Mouse (Mus musculus) hindbrain, embryonic 15.5 days (tissue): Measurements from ENCODE around the gene Lsm12. TPM values are rescaled to one million over a fixed set of nuclear protein-coding genes. Genes with fewer than 3 reads are reported as not detected.
A peak's percentile ranks its signal among the peaks of the same experiment; 100 is the strongest.

Experiments
- ATAC-seq: fragments of 200-750 bp; cut with Nextera tagmentation; 2 replicates; pipeline ENCODE4 v1.8.0; 2017; ENCODE audit warnings: low read depth, moderate number of reproducible peaks, moderate TSS enrichment; ENCODE audit not compliant: low FRiP score
- H3K27ac ChIP-seq: fragments of 300-500 bp; sonication (generic); replicated peaks from 2 replicates; pipeline ENCODE4 v1.5.1; 2015; ENCODE audit warnings: mild to moderate bottlenecking, inconsistent platforms
- H3K27me3 ChIP-seq: fragments of 300-500 bp; sonication (generic); 2 replicates; pipeline ENCODE4 v1.6.1; 2015; ENCODE audit warnings: control low read depth, inconsistent platforms
- H3K36me3 ChIP-seq: fragments of 300-500 bp; sonication (generic); 2 replicates; pipeline ENCODE4 v1.6.1; 2015; ENCODE audit warnings: control low read depth, inconsistent platforms
- H3K4me1 ChIP-seq: fragments of 300-500 bp; sonication (generic); replicated peaks from 2 replicates; pipeline ENCODE4 v1.6.1; 2015; ENCODE audit warnings: control low read depth, inconsistent platforms
- H3K4me2 ChIP-seq: fragments of 300-500 bp; sonication (generic); 2 replicates; pipeline ENCODE4 v1.6.1; 2015; ENCODE audit warnings: moderate library complexity, mild to moderate bottlenecking, inconsistent platforms
- H3K4me3 ChIP-seq: fragments of 300-500 bp; sonication (generic); 2 replicates; pipeline ENCODE4 v1.5.1; 2015; ENCODE audit warnings: mild to moderate bottlenecking, inconsistent platforms
- H3K9ac ChIP-seq: fragments of 300-500 bp; sonication (generic); 2 replicates; pipeline ENCODE4 v1.6.1; 2015; ENCODE audit warnings: inconsistent platforms
- H3K9me3 ChIP-seq: fragments of 300-500 bp; sonication (generic); 2 replicates; pipeline ENCODE4 v1.6.1; 2016; ENCODE audit warnings: control low read depth, inconsistent platforms
- WGBS: fragments of 180-500 bp; shearing (Covaris S2); methylation state at CpG from one replicate; pipeline ENCODE4 v1.1.7; 2015; 5-methylcytosine and 5-hydroxymethylcytosine counted together
- polyA plus RNA-seq: library from polyadenylated mRNA; unstranded; fragments of >200 nt; fragmentation: Nextera tagmentation; extraction: Ambion mirVana; gene quantifications from 2 replicates; pipeline ENCODE4 v1.2.1, GENCODE M21; 2015

Lsm12 gene
- polyA plus RNA-seq, 1 experiment from 2014 or later: 102 TPM

DNA sequence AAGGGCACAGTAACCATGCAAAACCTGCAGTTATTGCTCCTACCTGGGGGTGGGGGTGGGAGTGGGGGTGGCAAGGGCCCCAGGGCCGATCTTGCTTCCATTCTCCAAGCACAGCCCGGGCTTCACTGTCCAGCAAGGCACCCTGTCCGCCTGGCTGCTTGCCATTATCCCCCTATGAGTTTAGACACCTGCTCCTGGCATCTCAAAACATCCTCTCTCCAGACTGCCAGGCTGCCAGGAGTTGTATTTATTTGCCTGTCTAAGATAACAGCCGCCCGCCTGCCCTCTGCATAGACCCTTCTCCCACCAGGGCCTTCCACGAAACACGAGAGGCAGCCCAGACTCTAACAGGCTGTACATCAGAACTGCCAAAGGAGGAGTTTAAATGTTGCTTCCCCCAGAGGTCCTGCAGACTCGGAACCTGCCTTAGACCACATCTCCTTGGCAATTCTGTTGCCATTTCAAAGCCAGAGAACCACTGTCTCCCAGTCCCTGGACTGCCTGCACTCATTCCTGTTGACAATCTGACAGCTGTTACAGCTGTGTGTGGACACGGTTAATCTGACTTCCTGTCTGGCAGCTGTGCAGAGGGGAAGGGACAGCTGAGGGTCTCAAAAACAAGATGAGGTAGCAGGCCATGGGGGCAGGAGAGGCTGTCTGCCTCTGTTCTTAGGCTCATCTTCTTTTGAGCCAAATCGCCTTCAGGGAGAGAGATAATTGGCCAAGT lies 29.5 kb upstream of the Lsm12 start:
- 37% methylated on average over 10 of the region's 10 CpGs for WGBS
- Histone ChIP-seq H3K4me3 (no peak overlapping the region), H3K36me3 (no peaks in the 10 kb centered on the region), H3K27me3 (no peaks in the 10 kb centered on the region), H3K9ac (no peak overlapping the region), H3K9me3 (no peaks in the 10 kb centered on the region), H3K27ac (no peak overlapping the region), H3K4me2 (no peak overlapping the region), H3K4me1 (peaks cover 86% of the 10 kb centered on the region)
- ATAC-seq: no peak

DNA sequence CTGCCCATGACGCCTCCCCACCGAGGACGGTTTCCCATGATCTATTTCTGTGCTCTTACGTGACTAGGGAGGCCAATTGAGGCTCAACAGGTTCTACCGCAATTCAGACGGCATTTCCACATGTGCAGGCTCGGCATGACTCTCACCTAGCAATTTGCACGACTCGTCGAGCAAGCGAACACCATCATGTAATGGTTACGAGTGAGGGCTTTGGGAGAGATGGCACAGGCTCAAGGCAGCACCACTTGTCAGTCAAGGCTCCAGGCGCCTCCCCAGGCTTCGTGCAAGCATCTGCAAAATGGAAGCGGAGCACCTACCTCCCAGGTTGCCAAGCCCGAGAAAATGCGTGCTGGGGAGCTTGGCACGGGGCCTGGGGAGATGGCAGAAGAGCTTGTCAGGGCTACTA lies 26.8 kb upstream of the Lsm12 start:
- Histone ChIP-seq H3K27ac (no peak overlapping the region), H3K4me1 (peaks cover 81% of the 10 kb centered on the region), H3K27me3 (no peaks in the 10 kb centered on the region), H3K4me2 (no peak overlapping the region), H3K4me3 (no peak overlapping the region), H3K36me3 (no peaks in the 10 kb centered on the region), H3K9ac (no peak overlapping the region), H3K9me3 (no peaks in the 10 kb centered on the region)
- no peak for ATAC-seq
- WGBS: 51% methylated on average over 18 of the region's 18 CpGs

DNA sequence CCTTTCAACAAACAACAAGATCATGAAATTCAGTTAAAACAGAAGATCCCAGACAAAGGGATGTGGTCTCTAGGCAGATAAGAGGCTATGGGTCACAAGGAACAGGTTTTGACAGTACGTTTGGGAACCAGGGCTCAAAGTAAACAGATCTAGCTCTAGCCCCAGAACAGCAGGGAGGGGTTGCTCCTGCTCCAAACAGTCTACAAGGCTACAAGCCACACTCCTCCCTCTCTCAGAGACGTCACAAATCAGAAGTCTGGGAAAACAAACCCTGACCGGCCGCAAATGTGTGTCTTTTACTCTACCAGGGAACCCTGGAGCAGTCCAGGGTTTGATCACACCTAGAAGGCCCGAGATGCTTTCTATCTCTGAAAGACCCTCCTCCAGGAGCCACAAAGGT lies 25.9 kb upstream of the Lsm12 start:
- Histone ChIP-seq H3K27me3 (no peaks in the 10 kb centered on the region), H3K9me3 (no peaks in the 10 kb centered on the region), H3K9ac (no peak overlapping the region), H3K36me3 (peaks cover 4% of the 10 kb centered on the region; the same call in 1 of the 2 replicates), H3K27ac (no peak overlapping the region), H3K4me2 (no peak overlapping the region), H3K4me3 (no peak overlapping the region), H3K4me1 (peaks cover 72% of the 10 kb centered on the region)
- ATAC-seq: no peak
- 67% methylated on average over 5 of the region's 5 CpGs for WGBS

- Histone ChIP-seq H3K27me3 (no peaks in the 10 kb centered on the region), H3K4me1 (peaks cover 64% of the 10 kb centered on the region), H3K36me3 (peaks cover 9% of the 10 kb centered on the region; the same call in 1 of the 2 replicates), H3K27ac (no peak overlapping the region), H3K9me3 (no peaks in the 10 kb centered on the region), H3K9ac (no peak overlapping the region), H3K4me3 (no peak overlapping the region), H3K4me2 (no peak overlapping the region)
- ATAC-seq: no peak
- 69% methylated on average over 3 of the region's 3 CpGs for WGBS
Observed at GRCm38 (mm10) chr11:102210185-102210584, 25.1 kb upstream of the Lsm12 start.

GRCm38 (mm10) chr11:102209742-102210141 lies 24.6 kb upstream of the Lsm12 start:
- Histone ChIP-seq H3K27me3 (no peaks in the 10 kb centered on the region), H3K4me3 (no peak overlapping the region), H3K4me2 (no peak overlapping the region), H3K9ac (no peak overlapping the region), H3K4me1 (peaks cover 59% of the 10 kb centered on the region), H3K36me3 (peaks cover 10% of the 10 kb centered on the region; the same call in 1 of the 2 replicates), H3K27ac (no peak overlapping the region), H3K9me3 (no peaks in the 10 kb centered on the region)
- no peak for ATAC-seq
- WGBS: 18% methylated on average over 2 of the region's 2 CpGs

DNA sequence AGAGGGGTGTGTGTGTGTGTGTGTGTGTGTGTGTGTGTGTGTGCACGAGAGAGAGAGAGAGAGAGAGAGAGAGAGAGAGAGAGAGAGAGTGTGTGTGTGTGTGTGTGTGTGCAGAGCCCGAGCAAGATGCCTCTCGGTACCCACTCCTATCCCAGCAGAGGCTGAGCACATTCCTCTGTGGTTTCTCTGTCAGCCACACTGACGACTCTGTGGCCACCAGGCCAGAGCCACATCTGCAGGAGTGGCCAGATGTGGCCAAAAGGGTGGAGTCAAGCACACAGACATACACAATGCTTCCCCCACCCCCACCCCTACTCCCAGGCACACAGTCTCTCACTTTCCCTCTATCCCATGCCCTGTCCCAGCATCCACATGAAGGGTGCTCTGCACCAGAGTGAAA lies 23.8 kb upstream of the Lsm12 start:
- Histone ChIP-seq H3K9ac (no peak overlapping the region), H3K9me3 (no peaks in the 10 kb centered on the region), H3K4me2 (no peak overlapping the region), H3K27ac (no peak overlapping the region), H3K36me3 (peaks cover 19% of the 10 kb centered on the region), H3K4me1 (peaks cover 50% of the 10 kb centered on the region), H3K4me3 (no peak overlapping the region), H3K27me3 (no peaks in the 10 kb centered on the region)
- ATAC-seq: peak; percentile 9; the same call in 1 of the 2 replicates
- 32% methylated on average over 4 of the region's 4 CpGs for WGBS

DNA sequence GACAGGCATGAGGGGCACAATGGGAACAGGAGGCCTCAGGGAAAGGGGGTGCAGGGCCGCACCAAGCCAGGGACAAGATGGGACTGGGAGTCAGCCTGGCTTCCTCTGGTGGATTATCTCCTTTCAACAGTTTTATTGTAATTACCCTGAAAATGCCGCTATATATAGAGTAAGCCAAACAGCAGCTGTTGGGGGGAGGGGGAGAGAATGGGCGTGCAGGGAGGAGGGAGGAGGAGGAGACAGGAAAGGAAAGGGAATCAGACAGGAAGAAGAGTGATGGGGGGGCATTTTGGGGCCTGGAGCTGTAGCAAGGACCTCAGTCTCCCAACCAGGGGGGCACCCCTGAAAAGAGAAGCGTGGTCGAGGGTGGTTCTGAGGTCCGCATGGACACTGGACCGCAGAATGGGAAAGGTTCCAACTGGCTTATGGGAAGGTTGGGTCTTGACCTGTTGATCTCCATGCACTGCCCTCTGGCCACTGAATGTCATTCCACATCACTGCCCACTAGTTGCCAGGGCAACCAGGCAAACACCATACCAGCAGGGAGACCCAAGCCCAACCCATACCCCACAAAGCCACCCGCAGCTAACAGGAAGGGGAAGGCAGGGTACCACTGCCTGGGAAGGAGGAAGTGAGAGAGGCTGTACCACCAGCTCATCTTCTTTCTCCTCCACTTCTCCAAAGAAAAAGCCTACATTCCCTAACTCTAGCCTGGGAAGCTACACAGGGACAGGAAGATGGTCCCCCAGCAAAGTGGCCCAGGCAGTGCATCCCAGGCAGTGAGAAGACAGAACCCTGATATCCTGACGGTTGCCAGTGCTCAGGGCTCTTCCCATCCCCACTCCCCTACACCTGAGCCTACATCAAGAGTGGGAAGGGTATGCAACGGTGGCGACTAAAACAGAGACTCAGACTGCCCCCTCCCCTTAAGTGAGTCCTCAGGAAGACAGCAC lies 23.0 kb upstream of the Lsm12 start:
- H3K27me3 ChIP-seq: no peaks in the 10 kb centered on the region
- ATAC-seq: no peak
- no peak overlapping the region for H3K9ac ChIP-seq
- H3K27ac ChIP-seq: no peak overlapping the region
- peaks cover 45% of the 10 kb centered on the region for H3K4me1 ChIP-seq
- H3K4me2 ChIP-seq: no peak overlapping the region
- no peaks in the 10 kb centered on the region for H3K9me3 ChIP-seq
- peaks cover 23% of the 10 kb centered on the region for H3K36me3 ChIP-seq
- 20% methylated on average over 11 of the region's 11 CpGs for WGBS
- no peak overlapping the region for H3K4me3 ChIP-seq

DNA sequence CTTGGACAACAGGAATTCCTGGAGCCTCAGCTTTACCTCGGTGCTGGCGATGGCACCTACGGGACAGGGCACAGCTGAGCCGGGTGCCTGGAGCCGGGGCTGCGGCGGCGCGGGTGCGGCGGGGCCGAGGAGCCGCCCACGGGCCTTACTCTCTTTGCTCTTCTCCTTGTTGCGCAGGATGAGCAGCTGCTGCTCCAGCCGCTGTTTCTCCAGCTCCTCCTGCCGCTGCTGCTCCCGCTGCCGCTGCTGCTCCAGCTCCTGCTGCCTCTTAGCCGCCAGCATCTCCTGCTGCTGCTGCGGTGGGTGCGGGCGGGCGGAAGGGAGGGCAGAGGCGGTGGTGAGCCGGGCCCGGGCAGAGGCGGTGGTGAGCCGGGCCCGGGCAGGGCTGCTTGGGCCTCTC lies 21.4 kb upstream of the Lsm12 start:
- Histone ChIP-seq H3K9me3 (no peaks in the 10 kb centered on the region), H3K27me3 (no peaks in the 10 kb centered on the region), H3K36me3 (peaks cover 31% of the 10 kb centered on the region), H3K4me3 (no peak overlapping the region), H3K9ac (no peak overlapping the region), H3K27ac (no peak overlapping the region), H3K4me2 (no peak overlapping the region), H3K4me1 (peaks cover 36% of the 10 kb centered on the region)
- no peak for ATAC-seq
- 66% methylated on average over 20 of the region's 30 CpGs for WGBS

- WGBS: 76% methylated on average over 12 of the region's 12 CpGs
- Histone ChIP-seq H3K9me3 (no peaks in the 10 kb centered on the region), H3K36me3 (peaks cover 66% of the 10 kb centered on the region), H3K4me1 (no peaks in the 10 kb centered on the region), H3K27me3 (no peaks in the 10 kb centered on the region), H3K4me3 (no peak overlapping the region), H3K4me2 (no peak overlapping the region), H3K27ac (no peak overlapping the region), H3K9ac (no peak overlapping the region)
- no peak for ATAC-seq
Observed at GRCm38 (mm10) chr11:102201408-102201821, 16.3 kb upstream of the Lsm12 start.

GRCm38 (mm10) chr11:102199856-102200255 lies 14.8 kb upstream of the Lsm12 start:
- Histone ChIP-seq H3K4me2 (no peak overlapping the region), H3K4me1 (no peaks in the 10 kb centered on the region), H3K4me3 (no peak overlapping the region), H3K9me3 (no peaks in the 10 kb centered on the region), H3K27me3 (no peaks in the 10 kb centered on the region), H3K27ac (no peak overlapping the region), H3K9ac (no peak overlapping the region), H3K36me3 (peaks cover 73% of the 10 kb centered on the region)
- ATAC-seq: no peak
- 87% methylated on average over 9 of the region's 9 CpGs for WGBS

DNA sequence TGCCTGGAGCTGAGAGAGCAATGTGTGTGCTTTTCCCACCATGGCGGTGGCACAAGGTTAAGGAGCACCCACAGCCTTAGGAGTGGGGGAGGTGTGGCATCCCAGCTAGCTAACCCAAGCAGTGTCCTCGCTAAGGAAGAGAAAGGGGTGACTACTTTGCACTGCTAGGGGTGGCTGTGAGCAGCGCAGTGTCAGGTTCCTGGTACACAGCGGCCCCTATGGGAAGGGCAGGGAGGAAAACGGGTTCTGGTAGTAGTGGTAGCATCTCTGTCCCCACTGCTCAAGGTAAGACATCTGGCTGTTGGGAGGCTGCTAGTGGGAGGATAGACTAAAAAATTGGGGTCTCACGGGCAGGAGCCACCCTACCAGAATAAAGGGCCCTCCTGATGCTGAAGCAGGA lies 13.1 kb upstream of the Lsm12 start:
- H3K27me3 ChIP-seq: no peaks in the 10 kb centered on the region
- peaks cover 72% of the 10 kb centered on the region for H3K36me3 ChIP-seq
- no peak overlapping the region for H3K4me3 ChIP-seq
- 76% methylated on average over 6 of the region's 6 CpGs for WGBS
- no peaks in the 10 kb centered on the region for H3K4me1 ChIP-seq
- no peak overlapping the region for H3K9ac ChIP-seq
- H3K4me2 ChIP-seq: no peak overlapping the region
- no peak overlapping the region for H3K27ac ChIP-seq
- no peak for ATAC-seq
- no peaks in the 10 kb centered on the region for H3K9me3 ChIP-seq
